Mouse (Mus musculus) cerebellum, adult 2 months (tissue): ENCODE results near the gene Rab11a.

Source experiments
- CTCF ChIP-seq: fragments of 200-500 bp; IDR thresholded peaks from 2 replicates; pipeline ENCODE4 v1.5.1; 2011; ENCODE audit warnings: low read depth, mild to moderate bottlenecking, control low read depth, low read length, moderate library complexity, borderline replicate concordance; ENCODE audit not compliant: insufficient read depth
- POLR2A ChIP-seq: fragments of 200-500 bp; IDR thresholded peaks from 2 replicates; pipeline ENCODE4 v1.6.1; 2011; ENCODE audit warnings: low read length, control low read depth, borderline replicate concordance; ENCODE audit not compliant: insufficient read depth

DNA sequence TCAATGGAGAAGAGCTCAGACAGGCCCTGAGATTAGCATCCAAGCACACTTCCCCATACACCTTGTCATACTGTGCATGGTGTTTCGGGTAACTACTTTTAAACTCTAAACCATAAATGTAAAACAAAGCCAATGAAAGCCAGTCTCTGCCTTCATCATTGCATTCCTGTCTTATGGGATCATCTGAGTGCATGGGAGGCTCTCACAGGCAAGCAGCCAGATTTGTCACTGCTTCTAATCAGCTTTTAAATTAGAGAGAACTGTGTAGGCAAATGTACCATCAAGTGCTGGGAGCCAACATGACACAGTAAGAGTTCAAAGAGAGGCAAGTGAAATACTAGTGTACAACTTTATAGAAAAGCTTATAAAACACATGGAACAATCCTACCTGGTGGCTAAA lies 35.9 kb downstream of the Rab11a start:
- TF ChIP-seq CTCF, result no peak
- no peak for TF ChIP-seq POLR2A
